Mouse (Mus musculus) left cerebral cortex, postnatal 14 days (tissue): Measurements from ENCODE around the gene P2ry14. TPM values are rescaled to one million over a fixed set of nuclear protein-coding genes. Genes with fewer than 3 reads are reported as not detected.

Experiments
- DNase-seq, 2 experiments: peaks; one replicate each; pipeline ENCODE4 v3.0.0; 2021 to 2022; ENCODE audit warnings: low spot score in 2 of 2, mixed read lengths in 1 of 2
- intact Hi-C: fragments of 180-260 bp; cut with DNase I; formaldehyde crosslinking; loops from one replicate; pipeline ENCODE4 v1.15.1; 2025
- long read RNA-seq, 2 experiments: library from polyadenylated mRNA; stranded (forward); transcript quantifications; one replicate each; pipeline ENCODE4 v2.0.0; 2021
- total RNA-seq, 2 experiments: library from RNA; stranded (reverse); gene quantifications; 2 replicates each; pipeline ENCODE4 v1.2.3; 2021

The P2ry14 gene
- total RNA-seq: 1 to 10 TPM; 1.9 to 2.7 TPM
- long read RNA-seq, experiment 1, partial matches to known transcripts: 0 of 4 reads
- long read RNA-seq, experiment 1, other reads (novel, unspliced or antisense): 1 of 4 reads
- long read RNA-seq, experiment 2, full-length matches to known transcripts: 6 of 7 reads
- long read RNA-seq, experiment 2, partial matches to known transcripts: 0 of 7 reads
- long read RNA-seq, experiment 2, other reads (novel, unspliced or antisense): 1 of 7 reads

GRCm38 (mm10) chr3:59153424-59153823, at the start of gene P2ry14:
Gene P2ry14 (minus strand): TSS chr3:59153618.
- intact Hi-C loops: no loop called here
- no peak for DNase-seq

- intact Hi-C loops: no loop called here
- no peak for DNase-seq
Measured at GRCm38 (mm10) chr3:59197329-59197948, 44.0 kb upstream of the P2ry14 start.

GRCm38 (mm10) chr3:59194938-59195337, 41.5 kb upstream of the P2ry14 start, which contains the start of gene Gpr87:
Gene Gpr87 (minus strand): TSS chr3:59195104.
- intact Hi-C loops: no loop called here
- no peak for DNase-seq

GRCm38 (mm10) chr3:59194099-59194498, 40.7 kb upstream of the P2ry14 start:
- intact Hi-C loops: no loop called here

GRCm38 (mm10) chr3:59191674-59192073, 38.3 kb upstream of the P2ry14 start:
- intact Hi-C loops: no loop called here
- DNase-seq: no peak

More at GRCm38 (mm10) chr3:59194099-59194498, 40.7 kb upstream of the P2ry14 start:
- DNase-seq: no peak

GRCm38 (mm10) chr3:59187336-59187735, 33.9 kb upstream of the P2ry14 start:
- no peak for DNase-seq
- intact Hi-C loops: no loop called here

GRCm38 (mm10) chr3:59185662-59186061, 32.2 kb upstream of the P2ry14 start:
- DNase-seq: no peak
- intact Hi-C loops: no loop called here

- DNase-seq: no peak
- intact Hi-C loops: no loop called here
Measured at GRCm38 (mm10) chr3:59182129-59182528, 28.7 kb upstream of the P2ry14 start.

- DNase-seq: no peak
- intact Hi-C loops: no loop called here
Measured at GRCm38 (mm10) chr3:59181134-59181533, 27.7 kb upstream of the P2ry14 start.

GRCm38 (mm10) chr3:59176871-59177270, 23.5 kb upstream of the P2ry14 start:
- intact Hi-C loops: loop anchor here (5.0 to 10.0 kb wide), 2 partner anchors 140 to 878 kb away; no protein-coding TSS in a partner anchor
- DNase-seq: no peak

GRCm38 (mm10) chr3:59175234-59175633, 21.8 kb upstream of the P2ry14 start:
- intact Hi-C loops: loop anchor here (5.0 to 10.0 kb wide), 2 partner anchors 142 to 880 kb away; no protein-coding TSS in a partner anchor
- DNase-seq: peak; percentile 71

- intact Hi-C loops: loop anchor here (5.0 to 10.0 kb wide), 3 partner anchors 52 to 880 kb away; no protein-coding TSS in a partner anchor
- DNase-seq: no peak
Measured at GRCm38 (mm10) chr3:59174426-59175154, 21.2 kb upstream of the P2ry14 start.

GRCm38 (mm10) chr3:59169921-59170627, 16.7 kb upstream of the P2ry14 start:
- DNase-seq: no peak
- intact Hi-C loops: loop anchor here (5.0 to 10.0 kb wide), 2 partner anchors 48 to 885 kb away; no protein-coding TSS in a partner anchor

GRCm38 (mm10) chr3:59169215-59169614, 15.8 kb upstream of the P2ry14 start:
- intact Hi-C loops: no loop called here
- DNase-seq: no peak

GRCm38 (mm10) chr3:59168476-59168875, 15.1 kb upstream of the P2ry14 start:
- no peak for DNase-seq
- intact Hi-C loops: no loop called here

GRCm38 (mm10) chr3:59167417-59168054, 14.1 kb upstream of the P2ry14 start:
- DNase-seq: peak; percentile 28 to 47
- intact Hi-C loops: no loop called here

- intact Hi-C loops: no loop called here
- no peak for DNase-seq
Measured at GRCm38 (mm10) chr3:59160465-59160864, 7.0 kb upstream of the P2ry14 start.

GRCm38 (mm10) chr3:59157048-59157447, 3.6 kb upstream of the P2ry14 start:
- intact Hi-C loops: no loop called here

GRCm38 (mm10) chr3:59155404-59155803, 2.0 kb upstream of the P2ry14 start:
- peak; percentile 14 to 32 for DNase-seq
- intact Hi-C loops: no loop called here

More at GRCm38 (mm10) chr3:59157048-59157447, 3.6 kb upstream of the P2ry14 start:
- no peak for DNase-seq
